Mouse (Mus musculus) granulocyte monocyte progenitor cell, adult 5-6 weeks (primary cell): Measurements from ENCODE around the gene Bcl2l1. TPM values are rescaled to one million over a fixed set of nuclear protein-coding genes. Genes with fewer than 3 reads are reported as not detected.

Experiments
- ATAC-seq: replicated peaks from 2 replicates; pipeline ENCODE4 v1.8.0; 2016; ENCODE audit warnings: mild to moderate bottlenecking, moderate TSS enrichment, inconsistent platforms; ENCODE audit not compliant: poor library complexity, severe bottlenecking
- total RNA-seq, 2 experiments: library from RNA; stranded (forward) in 1 of 2; stranded (reverse) in 1 of 2; fragments of 200-712, 200-1000 nt in 1 of 2; fragments of >200 nt in 1 of 2; fragmentation: Nextera tagmentation in 1 of 2; gene quantifications; 2 replicates each; pipeline ENCODE4 v1.2.3; 2014 to 2017

Gene Bcl2l1
- total RNA-seq, 2 experiments from 2014 or later: 10.3 to 27.8 TPM

GRCm38 (mm10) chr2:152741153-152742041 is 90.1 kb downstream of the Bcl2l1 start:
- ATAC-seq: peak; percentile 69

GRCm38 (mm10) chr2:152740490-152740889 is 91.0 kb downstream of the Bcl2l1 start:
- no peak for ATAC-seq

GRCm38 (mm10) chr2:152739842-152740260 is 91.7 kb downstream of the Bcl2l1 start:
- ATAC-seq: peak; percentile 5; the same call in 1 of the 2 replicates

- peak; percentile 21 for ATAC-seq
Observed at GRCm38 (mm10) chr2:152739031-152739841, 92.3 kb downstream of the Bcl2l1 start.

GRCm38 (mm10) chr2:152738341-152738740 is 93.2 kb downstream of the Bcl2l1 start:
- ATAC-seq: no peak

- ATAC-seq: no peak
Observed at GRCm38 (mm10) chr2:152737306-152738221, 94.0 kb downstream of the Bcl2l1 start.

- ATAC-seq: no peak
Observed at GRCm38 (mm10) chr2:152736748-152737147, 94.8 kb downstream of the Bcl2l1 start.

- ATAC-seq: peak; percentile 50
Observed at GRCm38 (mm10) chr2:152736090-152736601, 95.4 kb downstream of the Bcl2l1 start, which contains the start of gene Id1. Gene Id1 (plus strand): TSS chr2:152736251.

- ATAC-seq: peak; percentile 39
Observed at GRCm38 (mm10) chr2:152734984-152735383, 96.5 kb downstream of the Bcl2l1 start.

GRCm38 (mm10) chr2:152734501-152734900 is 97.0 kb downstream of the Bcl2l1 start:
- no peak for ATAC-seq

- ATAC-seq: no peak
Observed at GRCm38 (mm10) chr2:152733201-152733600, 98.3 kb downstream of the Bcl2l1 start.

Other genes with a start within 250 kb of the Bcl2l1 start
- not detected in 2 replicates for gene Defb45, start 232.3 kb downstream of the Bcl2l1 start, total RNA-seq (2014; fragmentation: Nextera tagmentation)
- gene Defb45, start 232.3 kb downstream of the Bcl2l1 start, total RNA-seq (2017): not detected in 2 replicates
- not detected in 2 replicates for gene Defb36, start 227.4 kb downstream of the Bcl2l1 start, total RNA-seq (2014; fragmentation: Nextera tagmentation)
- gene Defb36, start 227.4 kb downstream of the Bcl2l1 start, total RNA-seq (2017): not detected in 2 replicates
- not detected in 2 replicates for gene Defb25, start 208.7 kb downstream of the Bcl2l1 start, total RNA-seq (2014; fragmentation: Nextera tagmentation)
- gene Defb25, start 208.7 kb downstream of the Bcl2l1 start, total RNA-seq (2017): not detected in 2 replicates
- 0.45 TPM in 1 of 2 replicates, not detected in the other for gene Rem1, start 204.8 kb downstream of the Bcl2l1 start, total RNA-seq (2014; fragmentation: Nextera tagmentation)
- gene Rem1, start 204.8 kb downstream of the Bcl2l1 start, total RNA-seq (2017): not detected in 2 replicates
- 180 and 213 TPM in 2 replicates for gene H13, start 162.3 kb downstream of the Bcl2l1 start, total RNA-seq (2014; fragmentation: Nextera tagmentation)
- 150 and 235 TPM in 2 replicates for gene H13, start 162.3 kb downstream of the Bcl2l1 start, total RNA-seq (2017)
- 11.7 and 14.5 TPM in 2 replicates for gene Mcts2, start 144.7 kb downstream of the Bcl2l1 start, total RNA-seq (2014; fragmentation: Nextera tagmentation)
- gene Mcts2, start 144.7 kb downstream of the Bcl2l1 start, total RNA-seq (2017): 5.7 and 10.9 TPM in 2 replicates
- gene Id1, start 95.5 kb downstream of the Bcl2l1 start, total RNA-seq (2014; fragmentation: Nextera tagmentation): 5.5 and 7.6 TPM in 2 replicates
- gene Id1, start 95.5 kb downstream of the Bcl2l1 start, total RNA-seq (2017): 5.0 and 6.6 TPM in 2 replicates
- gene Cox4i2, start 77.6 kb downstream of the Bcl2l1 start, total RNA-seq (2014; fragmentation: Nextera tagmentation): 6.8 and 13.0 TPM in 2 replicates
- 6.0 TPM in 1 of 2 replicates, not detected in the other for gene Cox4i2, start 77.6 kb downstream of the Bcl2l1 start, total RNA-seq (2017)
- gene Tpx2, start 16.2 kb upstream of the Bcl2l1 start, total RNA-seq (2014; fragmentation: Nextera tagmentation): 51.4 and 56.0 TPM in 2 replicates
- gene Tpx2, start 16.2 kb upstream of the Bcl2l1 start, total RNA-seq (2017): 96.9 and 105 TPM in 2 replicates
- not detected in 2 replicates for gene Mylk2, start 79.6 kb upstream of the Bcl2l1 start, total RNA-seq (2014; fragmentation: Nextera tagmentation)
- gene Mylk2, start 79.6 kb upstream of the Bcl2l1 start, total RNA-seq (2017): not detected in 2 replicates
- gene Foxs1, start 101.5 kb upstream of the Bcl2l1 start, total RNA-seq (2014; fragmentation: Nextera tagmentation): not detected in 2 replicates
- not detected in 2 replicates for gene Foxs1, start 101.5 kb upstream of the Bcl2l1 start, total RNA-seq (2017)
- gene Dusp15, start 120.0 kb upstream of the Bcl2l1 start, total RNA-seq (2014; fragmentation: Nextera tagmentation): not detected in 2 replicates
- gene Dusp15, start 120.0 kb upstream of the Bcl2l1 start, total RNA-seq (2017): not detected in 2 replicates
- gene Ttll9, start 130.8 kb upstream of the Bcl2l1 start, total RNA-seq (2014; fragmentation: Nextera tagmentation): 2.4 and 13.4 TPM in 2 replicates
- 1.7 and 2.5 TPM in 2 replicates for gene Ttll9, start 130.8 kb upstream of the Bcl2l1 start, total RNA-seq (2017)
- 62.9 and 67.0 TPM in 2 replicates for gene Pdrg1, start 183.7 kb upstream of the Bcl2l1 start, total RNA-seq (2014; fragmentation: Nextera tagmentation)
- 98.2 and 108 TPM in 2 replicates for gene Pdrg1, start 183.7 kb upstream of the Bcl2l1 start, total RNA-seq (2017)
- not detected in 2 replicates for gene Xkr7, start 200.1 kb upstream of the Bcl2l1 start, total RNA-seq (2014; fragmentation: Nextera tagmentation)
- not detected in 2 replicates for gene Xkr7, start 200.1 kb upstream of the Bcl2l1 start, total RNA-seq (2017)
- 7.7 and 11.6 TPM in 2 replicates for gene Ccm2l, start 234.2 kb upstream of the Bcl2l1 start, total RNA-seq (2014; fragmentation: Nextera tagmentation)
- 0.21 and 3.3 TPM in 2 replicates for gene Ccm2l, start 234.2 kb upstream of the Bcl2l1 start, total RNA-seq (2017)